Mouse (Mus musculus) neural tube, embryonic 15.5 days (tissue): ENCODE data around the gene Pimreg. TPM values are rescaled to one million over a fixed set of nuclear protein-coding genes. Genes with fewer than 3 reads are reported as not detected.

Experiments
- ATAC-seq: fragments of 200-750 bp; cut with Nextera tagmentation; 2 replicates; pipeline ENCODE4 v1.8.0; 2017; ENCODE audit warnings: mild to moderate bottlenecking, moderate TSS enrichment, moderate library complexity; ENCODE audit not compliant: low FRiP score
- H3K27ac ChIP-seq: fragments of 300-500 bp; sonication (generic); replicated peaks from 2 replicates; pipeline ENCODE4 v1.5.1; 2015; ENCODE audit warnings: mild to moderate bottlenecking, inconsistent platforms
- H3K27me3 ChIP-seq: fragments of 300-500 bp; sonication (generic); replicated peaks from 2 replicates; pipeline ENCODE4 v1.6.1; 2015; ENCODE audit warnings: inconsistent platforms
- H3K36me3 ChIP-seq: fragments of 300-500 bp; sonication (generic); 2 replicates; pipeline ENCODE4 v1.6.1; 2015; ENCODE audit warnings: inconsistent platforms
- H3K4me1 ChIP-seq: fragments of 300-500 bp; sonication (generic); 2 replicates; pipeline ENCODE4 v1.6.1; 2015; ENCODE audit warnings: inconsistent platforms
- H3K4me2 ChIP-seq: fragments of 300-500 bp; sonication (generic); 2 replicates; pipeline ENCODE4 v1.6.1; 2015; ENCODE audit warnings: inconsistent platforms, mild to moderate bottlenecking, moderate library complexity
- H3K4me3 ChIP-seq: fragments of 300-500 bp; sonication (generic); replicated peaks from 2 replicates; pipeline ENCODE4 v1.5.1; 2015; ENCODE audit warnings: mild to moderate bottlenecking, inconsistent platforms
- H3K9ac ChIP-seq: fragments of 300-500 bp; sonication (generic); replicated peaks from 2 replicates; pipeline ENCODE4 v1.6.1; 2015; ENCODE audit warnings: mild to moderate bottlenecking, inconsistent platforms
- H3K9me3 ChIP-seq: fragments of 300-500 bp; sonication (generic); replicated peaks from 2 replicates; pipeline ENCODE4 v1.6.1; 2016; ENCODE audit warnings: inconsistent platforms
- WGBS: fragments of 180-500 bp; shearing (Covaris S2); methylation state at CpG from one replicate; pipeline ENCODE4 v1.1.7; 2015; ENCODE audit warnings: mixed read lengths; 5-methylcytosine and 5-hydroxymethylcytosine counted together
- polyA plus RNA-seq: library from polyadenylated mRNA; unstranded; fragments of >200 nt; fragmentation: Nextera tagmentation; extraction: Ambion mirVana; gene quantifications from 2 replicates; pipeline ENCODE4 v1.2.1, GENCODE M21; 2015

Gene Pimreg
- 19.1 and 33.3 TPM in 2 replicates for polyA plus RNA-seq

- Histone ChIP-seq H3K9me3 (no peaks in the 10 kb centered on the region), H3K4me3 (peak within 1 kb of the TSS; percentile 77), H3K27ac (0 out of 2 replicates have a peak within 1 kb of the TSS, but pooled peaks have one; percentile 51), H3K27me3 (no peaks in the 10 kb centered on the region), H3K4me1 (peaks cover 47% of the 10 kb centered on the region), H3K36me3 (peaks cover 4% of the 10 kb centered on the region; the same call in 1 of the 2 replicates), H3K4me2 (peak within 1 kb of the TSS; percentile 98), H3K9ac (peak within 1 kb of the TSS; percentile 59)
- WGBS = under 1% methylated on average over 52 of the region's 52 CpGs
- peak; percentile 93 for ATAC-seq
These were observed at the start of gene Pimreg for GRCm38 (mm10) chr11:72041768-72042607. Gene Pimreg (plus strand): TSS chr11:72042032.

- no peaks in the 10 kb centered on the region for H3K27me3 ChIP-seq
- H3K36me3 ChIP-seq = no peaks in the 10 kb centered on the region
- H3K27ac ChIP-seq = no peak overlapping the region
- no peak overlapping the region for H3K9ac ChIP-seq
- H3K9me3 ChIP-seq = no peaks in the 10 kb centered on the region
- ATAC-seq = no peak
- H3K4me2 ChIP-seq = no peak overlapping the region
- peaks cover 19% of the 10 kb centered on the region for H3K4me1 ChIP-seq
- WGBS = 87% methylated on average over 12 of the region's 12 CpGs
- no peak overlapping the region for H3K4me3 ChIP-seq
These were observed 49.4 kb upstream of the Pimreg start for GRCm38 (mm10) chr11:71992438-71992837.

GRCm38 (mm10) chr11:71995968-71996511 lies 45.8 kb upstream of the Pimreg start:
- Histone ChIP-seq H3K4me1 (peaks cover 19% of the 10 kb centered on the region), H3K27ac (peak overlapping the region; percentile 48; the same call in 1 of the 2 replicates), H3K9me3 (no peaks in the 10 kb centered on the region), H3K4me3 (no peak overlapping the region), H3K27me3 (no peaks in the 10 kb centered on the region), H3K36me3 (no peaks in the 10 kb centered on the region), H3K4me2 (peak overlapping the region; percentile 33), H3K9ac (peak overlapping the region; percentile 27; the same call in 1 of the 2 replicates)
- peak; percentile 70 for ATAC-seq
- WGBS = 26% methylated on average over 9 of the region's 9 CpGs

- no peaks in the 10 kb centered on the region for H3K9me3 ChIP-seq
- peaks cover 19% of the 10 kb centered on the region for H3K4me1 ChIP-seq
- no peaks in the 10 kb centered on the region for H3K36me3 ChIP-seq
- no peak overlapping the region for H3K4me2 ChIP-seq
- 46% methylated on average over 11 of the region's 11 CpGs for WGBS
- 0 out of 2 replicates have a peak, but pooled peaks have one; percentile 47 for ATAC-seq
- H3K27me3 ChIP-seq = no peaks in the 10 kb centered on the region
- H3K27ac ChIP-seq = no peak overlapping the region
- no peak overlapping the region for H3K9ac ChIP-seq
- H3K4me3 ChIP-seq = no peak overlapping the region
These were observed 45.0 kb upstream of the Pimreg start for GRCm38 (mm10) chr11:71996805-71997204.

- H3K4me3 ChIP-seq = no peak overlapping the region
- H3K9me3 ChIP-seq = no peaks in the 10 kb centered on the region
- no peaks in the 10 kb centered on the region for H3K36me3 ChIP-seq
- peaks cover 26% of the 10 kb centered on the region for H3K4me1 ChIP-seq
- H3K4me2 ChIP-seq = no peak overlapping the region
- no peaks in the 10 kb centered on the region for H3K27me3 ChIP-seq
- no peak overlapping the region for H3K9ac ChIP-seq
- WGBS = 92% methylated on average over 6 of the region's 6 CpGs
- no peak overlapping the region for H3K27ac ChIP-seq
- ATAC-seq = no peak
These were observed 41.6 kb upstream of the Pimreg start for GRCm38 (mm10) chr11:72000194-72000593.

- 48% methylated on average over 13 of the region's 13 CpGs for WGBS
- no peak overlapping the region for H3K4me3 ChIP-seq
- H3K4me2 ChIP-seq = no peak overlapping the region
- H3K36me3 ChIP-seq = no peaks in the 10 kb centered on the region
- no peak overlapping the region for H3K27ac ChIP-seq
- no peak overlapping the region for H3K9ac ChIP-seq
- peaks cover 10% of the 10 kb centered on the region; the same call in 1 of the 2 replicates for H3K4me1 ChIP-seq
- no peaks in the 10 kb centered on the region for H3K9me3 ChIP-seq
- no peak for ATAC-seq
- H3K27me3 ChIP-seq = no peaks in the 10 kb centered on the region
These were observed 39.5 kb upstream of the Pimreg start for GRCm38 (mm10) chr11:72002138-72002853.

GRCm38 (mm10) chr11:72003171-72003570 lies 38.7 kb upstream of the Pimreg start:
- peaks cover 13% of the 10 kb centered on the region; the same call in 1 of the 2 replicates for H3K4me1 ChIP-seq
- no peaks in the 10 kb centered on the region for H3K27me3 ChIP-seq
- no peak overlapping the region for H3K9ac ChIP-seq
- no peak for ATAC-seq
- WGBS = 39% methylated on average over 9 of the region's 9 CpGs
- no peak overlapping the region for H3K4me2 ChIP-seq
- H3K27ac ChIP-seq = no peak overlapping the region
- no peaks in the 10 kb centered on the region for H3K36me3 ChIP-seq
- H3K9me3 ChIP-seq = no peaks in the 10 kb centered on the region
- H3K4me3 ChIP-seq = no peak overlapping the region

GRCm38 (mm10) chr11:72005547-72005946 lies 36.3 kb upstream of the Pimreg start:
- WGBS = 91% methylated on average over 6 of the region's 6 CpGs
- no peak for ATAC-seq
- Histone ChIP-seq H3K9ac (no peak overlapping the region), H3K4me1 (peaks cover 25% of the 10 kb centered on the region), H3K36me3 (no peaks in the 10 kb centered on the region), H3K4me2 (no peak overlapping the region), H3K4me3 (no peak overlapping the region), H3K27me3 (no peaks in the 10 kb centered on the region), H3K27ac (no peak overlapping the region), H3K9me3 (no peaks in the 10 kb centered on the region)

GRCm38 (mm10) chr11:72010367-72010766 lies 31.5 kb upstream of the Pimreg start:
- ATAC-seq = no peak
- no peaks in the 10 kb centered on the region for H3K36me3 ChIP-seq
- H3K9me3 ChIP-seq = no peaks in the 10 kb centered on the region
- 29% methylated on average over 5 of the region's 5 CpGs for WGBS
- peak overlapping the region; percentile 52; the same call in 1 of the 2 replicates for H3K27ac ChIP-seq
- H3K9ac ChIP-seq = no peak overlapping the region
- no peak overlapping the region for H3K4me2 ChIP-seq
- H3K4me1 ChIP-seq = peaks cover 39% of the 10 kb centered on the region
- H3K4me3 ChIP-seq = no peak overlapping the region
- H3K27me3 ChIP-seq = 0 out of 2 replicates have a peak, but pooled peaks cover 4% of the 10 kb centered on the region

- Histone ChIP-seq H3K9ac (no peak overlapping the region), H3K27ac (peak overlapping the region; percentile 52), H3K4me2 (peak overlapping the region; percentile 2; the same call in 1 of the 2 replicates), H3K27me3 (0 out of 2 replicates have a peak, but pooled peaks cover 4% of the 10 kb centered on the region), H3K9me3 (no peaks in the 10 kb centered on the region), H3K4me3 (no peak overlapping the region), H3K4me1 (peaks cover 39% of the 10 kb centered on the region), H3K36me3 (no peaks in the 10 kb centered on the region)
- ATAC-seq = peak; percentile 53; the same call in 1 of the 2 replicates
- WGBS = 47% methylated on average over 9 of the region's 9 CpGs
These were observed 30.7 kb upstream of the Pimreg start for GRCm38 (mm10) chr11:72010940-72011722.
